Mouse (Mus musculus): ENCODE results near the gene Morc2a.
"Not testable (repeated sequence)": the region's sequence is repeated elsewhere in the genome, so short reads cannot be mapped to it uniquely, and the experiment has no call there.

The Morc2a gene

DNA sequence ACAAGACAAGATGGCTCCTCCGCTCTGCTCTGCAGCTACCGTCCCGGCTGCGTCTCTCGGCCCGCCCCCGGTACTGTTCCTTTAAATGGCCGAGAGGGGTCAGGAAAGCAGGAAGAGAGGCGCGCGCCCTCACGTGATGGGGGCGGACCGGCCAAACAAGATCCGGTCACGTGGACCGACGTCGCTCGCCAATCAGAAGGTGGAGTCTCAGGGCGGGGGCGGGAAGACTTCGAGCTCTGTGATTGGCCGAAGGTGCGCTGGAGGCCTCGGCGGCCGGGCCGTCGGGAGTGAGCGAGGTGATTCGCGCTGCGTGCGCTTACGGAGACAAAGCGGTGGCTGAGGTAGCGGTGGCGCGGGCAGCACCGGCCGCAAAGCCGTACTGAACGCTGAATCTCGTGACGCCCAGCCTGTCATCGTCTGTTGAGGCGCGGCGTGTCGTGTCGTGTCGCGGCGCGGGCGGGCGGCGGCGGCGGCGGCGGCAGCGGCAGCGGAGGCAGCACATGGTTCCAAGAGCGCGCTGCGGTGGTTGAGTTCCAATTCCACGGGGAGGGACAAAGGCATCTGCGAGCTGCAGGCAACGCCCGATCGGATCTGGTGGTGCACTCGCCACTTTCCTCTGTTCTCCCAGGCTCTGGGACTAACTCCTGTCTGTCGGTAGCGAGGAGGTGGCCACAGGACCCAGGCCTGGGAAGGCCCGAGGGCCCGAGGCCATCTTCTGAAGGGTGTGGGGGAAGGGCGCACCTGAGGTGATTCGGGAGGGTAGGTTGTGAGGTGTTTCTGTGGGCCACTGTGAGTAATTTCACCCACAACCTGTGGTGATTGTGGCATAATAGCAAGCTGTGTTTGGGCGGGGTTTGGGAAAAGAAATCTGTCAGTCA, at the start of gene Morc2a:
Gene Morc2a (plus strand): TSS at position 228 of the 878 bp plus-strand sequence.
- in situ Hi-C loops (cut with MboI, MseI), result no loop called here

DNA sequence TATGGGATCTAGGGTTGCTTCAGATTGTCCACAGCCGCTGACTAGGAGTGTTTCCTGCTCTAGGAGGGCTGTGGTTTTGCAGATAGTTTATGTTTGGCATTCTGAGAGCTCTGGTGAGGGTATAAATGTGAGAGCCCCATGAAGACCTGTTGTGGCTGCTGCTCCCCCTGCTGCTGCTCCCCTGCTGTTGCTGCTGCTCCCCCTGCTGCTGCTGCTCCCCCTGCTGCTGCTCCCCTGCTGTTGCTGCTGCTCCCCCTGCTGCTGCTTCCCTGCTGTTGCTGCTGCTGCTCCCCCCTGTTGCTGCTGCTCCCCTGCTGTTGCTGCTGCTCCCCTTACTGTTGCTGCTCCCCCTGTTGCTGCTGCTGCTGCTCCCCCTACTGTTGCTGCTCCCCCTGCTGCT, 47.0 kb upstream of the Morc2a start:
- in situ Hi-C loops (cut with MboI, MseI), result not testable (repeated sequence)

DNA sequence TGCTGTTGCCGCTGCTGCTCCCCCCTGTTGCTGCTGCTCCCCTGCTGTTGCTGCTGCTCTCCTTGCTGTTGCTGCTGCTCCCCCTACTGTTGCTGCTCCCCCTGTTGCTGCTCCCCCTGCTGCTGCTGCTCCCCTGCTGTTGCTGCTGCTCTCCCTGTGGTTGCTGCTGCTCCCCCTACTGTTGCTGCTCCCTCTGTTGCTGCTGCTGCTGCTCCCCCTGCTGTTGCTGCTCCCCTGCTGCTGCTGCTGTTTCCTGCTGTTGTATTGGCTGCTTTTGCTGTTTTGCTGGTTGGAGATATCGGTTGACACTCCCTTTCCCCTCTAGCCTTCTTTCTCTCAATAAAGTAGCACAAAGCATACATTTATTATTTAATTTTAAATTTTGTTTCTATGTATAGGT, 46.3 kb upstream of the Morc2a start:
- in situ Hi-C loops (cut with MboI, MseI), result not testable (repeated sequence)

DNA sequence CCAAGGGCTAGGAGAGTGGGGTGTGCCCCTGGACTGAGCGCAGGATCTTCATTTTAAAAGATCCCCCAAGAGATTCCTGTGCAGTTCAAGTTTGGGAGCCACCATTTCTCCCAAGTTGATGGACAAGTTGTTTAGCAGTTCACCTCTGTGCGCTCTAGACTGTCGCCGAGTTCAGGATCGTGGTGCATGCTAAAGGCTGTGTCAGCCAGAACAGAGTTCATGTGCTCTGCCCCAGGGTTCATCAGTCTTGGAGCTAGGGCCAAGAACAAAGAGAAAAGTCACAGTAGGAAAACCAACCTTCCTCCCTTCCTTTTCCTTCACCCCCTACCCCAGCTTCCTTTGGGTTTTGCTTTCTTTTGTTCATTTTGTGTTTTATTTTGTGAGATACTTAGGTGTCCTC, 42.5 kb upstream of the Morc2a start:
- in situ Hi-C loops (cut with MboI, MseI), result no loop called here

DNA sequence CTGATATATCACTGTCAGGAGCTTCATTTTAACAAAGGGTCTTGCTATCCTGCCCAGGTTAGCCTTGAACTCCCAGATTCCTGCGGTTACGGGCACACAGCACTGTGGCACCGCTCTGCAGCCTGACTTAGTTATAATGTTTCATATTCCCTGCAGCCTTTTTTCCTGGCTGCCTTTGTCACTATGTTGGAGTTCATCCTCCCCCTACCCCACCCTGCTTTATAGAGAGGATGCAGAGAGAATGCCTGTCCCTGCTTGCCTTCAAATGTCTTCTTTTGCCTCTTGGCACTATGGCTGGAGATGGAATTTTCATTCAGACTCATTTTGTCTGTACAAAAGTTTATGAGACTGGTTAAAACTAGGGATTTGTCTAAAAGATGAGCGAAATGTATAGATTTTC, 33.4 kb upstream of the Morc2a start:
- in situ Hi-C loops (cut with MboI, MseI), result no loop called here

DNA sequence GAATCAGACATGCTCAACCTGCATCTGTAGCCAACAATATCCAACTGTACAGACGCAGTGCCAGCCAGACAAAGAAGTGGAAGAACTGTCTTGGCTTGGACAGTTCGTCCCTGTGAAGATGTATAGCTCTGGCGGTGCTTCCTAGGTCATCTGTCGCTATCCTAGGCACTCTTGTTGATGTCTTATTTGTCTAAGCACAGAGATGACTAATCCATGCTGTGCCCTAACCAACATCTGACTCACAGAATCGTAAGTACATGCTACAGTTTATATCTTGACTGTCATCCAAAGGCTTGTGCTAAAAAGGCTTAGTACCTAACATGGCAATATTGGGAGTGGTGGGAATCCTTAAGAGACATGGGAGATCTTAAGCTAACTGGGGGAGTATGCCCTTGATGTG, 26.2 kb upstream of the Morc2a start:
- in situ Hi-C loops (cut with MboI, MseI), result no loop called here

DNA sequence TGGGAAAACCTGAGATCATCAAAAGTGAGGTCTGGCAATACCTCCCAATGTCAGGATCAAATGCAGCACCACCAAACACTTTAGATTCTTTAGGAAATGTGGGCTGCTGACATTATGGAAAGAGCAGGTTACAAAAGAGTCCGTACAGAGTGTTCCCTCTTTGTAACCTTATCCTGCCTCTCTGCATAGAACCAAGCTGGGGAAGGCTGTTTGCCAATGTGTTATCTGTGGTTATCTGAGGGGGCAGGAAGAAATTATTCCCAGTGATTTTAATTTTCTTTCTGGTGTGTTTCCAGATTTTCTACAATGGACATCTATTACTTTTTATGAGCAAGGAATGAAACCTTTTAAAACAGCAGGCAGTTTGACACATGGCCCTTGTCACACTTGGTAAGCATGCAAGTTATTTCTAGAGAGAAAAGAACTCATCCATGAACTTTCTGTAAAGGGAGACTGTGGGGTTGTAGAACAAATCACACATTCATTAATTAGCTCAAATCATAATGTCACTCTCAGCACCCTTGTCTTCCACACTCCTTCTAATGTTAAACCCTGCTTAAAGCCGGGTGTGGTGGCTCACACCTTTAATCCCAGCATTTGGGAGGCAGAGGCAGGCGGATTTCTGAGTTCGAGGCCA, 24.5 kb upstream of the Morc2a start:
- in situ Hi-C loops (cut with MboI, MseI), result no loop called here

DNA sequence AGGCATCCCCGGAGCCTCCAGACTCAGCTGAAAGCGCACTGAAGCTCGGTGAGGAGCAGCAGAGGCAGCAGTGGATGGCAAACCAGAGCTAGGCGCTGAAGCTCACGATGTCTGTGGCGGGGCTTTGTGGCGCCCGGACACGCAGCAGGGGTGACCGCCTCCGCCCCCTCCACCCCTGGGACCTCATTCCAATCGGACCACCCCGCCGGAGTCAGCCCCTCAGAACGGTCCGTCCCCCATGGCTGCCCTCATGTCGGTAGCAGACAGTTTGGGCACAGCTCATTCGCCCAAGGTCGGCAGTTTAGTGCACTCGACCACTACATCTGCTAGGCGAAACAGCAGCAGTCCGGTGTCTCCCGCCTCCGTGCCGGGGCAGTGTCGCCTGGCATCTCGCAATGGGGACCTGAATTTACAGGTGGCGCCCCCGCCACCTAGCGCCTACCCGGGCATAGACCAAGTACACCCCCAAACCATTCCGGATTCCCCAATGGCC, 19.9 kb upstream of the Morc2a start:
- in situ Hi-C loops (cut with MboI, MseI), result no loop called here

DNA sequence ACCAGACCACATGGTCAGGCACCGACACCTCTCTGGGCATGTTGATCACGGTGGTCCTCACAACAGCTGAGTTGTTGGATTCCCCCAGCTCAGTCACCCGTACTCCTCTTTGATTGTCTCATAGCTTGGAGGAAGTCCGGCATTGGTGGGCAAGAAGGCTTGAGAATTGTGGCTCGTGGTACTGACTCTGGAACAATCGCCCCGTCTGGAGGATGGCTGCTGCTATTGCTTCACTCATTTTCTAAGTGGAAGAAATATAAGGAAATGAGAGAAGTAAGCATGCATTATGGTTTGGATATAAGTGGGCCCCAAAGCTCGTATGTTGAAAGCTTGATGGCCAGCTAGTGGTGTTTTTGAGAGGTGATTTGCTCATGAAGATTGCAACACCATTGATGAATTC, 15.7 kb upstream of the Morc2a start:
- in situ Hi-C loops (cut with MboI, MseI), result not testable (repeated sequence)

DNA sequence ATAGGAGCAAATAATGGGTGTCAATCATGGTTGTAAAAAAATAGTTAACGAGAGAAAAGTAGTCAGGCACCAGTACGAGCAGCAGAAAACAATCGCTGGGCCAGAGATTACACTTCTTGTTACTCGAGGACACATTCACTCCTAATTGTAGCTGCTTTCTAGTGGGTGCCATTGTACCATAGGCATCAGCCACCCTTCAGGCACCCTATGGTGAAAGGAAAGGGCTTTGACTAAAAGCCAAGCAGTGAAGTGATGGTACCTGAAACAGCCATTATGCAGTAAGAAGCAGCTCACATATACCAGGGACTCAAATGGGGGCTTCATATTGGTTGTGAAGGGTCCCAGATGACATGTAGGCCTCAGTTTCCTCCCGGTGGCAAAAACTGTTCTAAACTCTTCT, 1.3 kb upstream of the Morc2a start:
- in situ Hi-C loops (cut with MboI, MseI), result no loop called here

DNA sequence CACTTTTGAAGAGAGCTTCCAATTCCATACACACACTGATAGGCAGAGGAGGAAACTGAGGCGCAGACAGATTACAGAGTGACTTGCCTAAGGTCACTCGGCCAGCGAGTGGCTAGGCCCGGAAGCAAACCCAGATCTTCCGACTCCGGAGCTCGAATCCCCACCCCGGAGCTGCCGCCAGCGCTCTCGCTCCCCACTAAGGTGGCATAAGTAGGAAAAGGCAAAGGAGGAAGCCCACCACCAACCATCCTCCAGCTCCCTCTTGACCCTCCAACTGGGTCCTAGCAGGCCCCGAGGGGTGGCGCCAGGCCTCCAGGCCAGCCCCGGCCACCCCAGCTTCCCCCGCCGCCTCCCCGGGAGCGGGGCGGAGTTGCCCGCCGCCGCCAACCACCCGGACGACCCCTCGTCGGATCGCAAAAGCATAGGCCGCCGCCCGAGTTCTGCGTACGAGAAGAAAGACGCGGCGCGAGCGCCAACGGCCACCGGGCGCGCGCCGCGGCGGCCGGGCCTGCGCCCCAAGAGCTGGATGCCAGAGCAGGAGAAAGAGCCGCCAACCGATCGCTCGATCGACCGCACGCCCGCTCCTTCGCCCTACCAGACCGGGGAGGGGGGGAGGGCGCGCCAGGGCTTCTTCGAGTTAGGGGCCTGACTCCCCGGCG, 557 bp upstream of the Morc2a start:
- in situ Hi-C loops (cut with MboI, MseI), result no loop called here

DNA sequence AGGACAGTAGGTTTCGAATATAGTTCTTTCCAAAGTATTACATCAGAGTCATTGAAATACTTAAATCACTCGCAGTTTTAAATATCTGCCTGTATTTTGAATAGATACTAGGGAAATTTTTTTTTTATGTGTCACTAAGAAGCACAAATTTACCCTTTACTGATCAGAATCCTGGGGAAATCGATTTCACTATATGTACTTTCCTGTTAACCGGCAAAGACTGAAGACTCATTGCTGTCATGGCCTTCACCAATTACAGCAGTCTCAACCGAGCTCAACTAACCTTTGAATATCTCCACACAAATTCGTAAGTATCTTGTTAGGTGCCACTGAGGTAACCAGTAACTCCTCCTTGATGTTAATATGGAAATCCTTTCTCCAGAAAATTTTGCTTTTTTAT, 1.1 kb downstream of the Morc2a start:
- in situ Hi-C loops (cut with MboI, MseI), result no loop called here

DNA sequence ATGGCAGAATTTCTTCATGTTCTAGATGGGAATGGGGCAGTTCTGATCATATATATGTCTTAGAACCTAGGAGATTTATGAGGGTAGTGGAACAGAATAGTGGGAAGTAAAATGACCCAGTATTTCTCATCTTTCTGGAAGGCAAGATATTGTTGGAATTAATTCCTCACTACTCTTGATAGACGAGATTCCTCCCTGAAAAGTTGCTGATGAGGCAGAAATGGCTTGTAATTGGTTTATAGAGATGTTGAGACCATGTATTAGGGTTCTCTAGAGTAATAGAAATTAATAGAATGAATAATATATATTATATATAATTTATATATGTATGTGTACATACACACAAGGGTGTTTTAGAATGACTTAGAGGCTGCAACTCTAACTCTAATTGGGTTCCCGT, 13.0 kb downstream of the Morc2a start:
- in situ Hi-C loops (cut with MboI, MseI), result no loop called here

DNA sequence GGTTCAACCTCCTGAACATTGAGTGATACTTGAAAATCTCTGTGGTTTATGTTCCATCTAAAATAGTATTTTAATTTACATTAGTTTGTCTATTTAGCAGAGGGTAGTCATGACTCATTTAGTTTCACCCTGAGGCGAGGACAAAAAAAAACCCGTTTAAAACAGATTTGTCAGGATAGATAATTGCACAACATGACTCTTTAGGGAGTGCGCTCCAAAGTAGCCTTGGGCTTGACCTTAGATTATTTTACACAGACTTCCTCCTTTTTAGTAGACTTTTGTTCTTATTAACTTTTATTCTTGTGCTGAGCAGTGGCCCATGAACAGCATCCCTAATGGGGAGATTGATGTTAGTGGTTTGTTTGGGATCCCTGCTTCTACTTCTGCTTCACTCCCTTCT, 18.5 kb downstream of the Morc2a start:
- in situ Hi-C loops (cut with MboI, MseI), result no loop called here

DNA sequence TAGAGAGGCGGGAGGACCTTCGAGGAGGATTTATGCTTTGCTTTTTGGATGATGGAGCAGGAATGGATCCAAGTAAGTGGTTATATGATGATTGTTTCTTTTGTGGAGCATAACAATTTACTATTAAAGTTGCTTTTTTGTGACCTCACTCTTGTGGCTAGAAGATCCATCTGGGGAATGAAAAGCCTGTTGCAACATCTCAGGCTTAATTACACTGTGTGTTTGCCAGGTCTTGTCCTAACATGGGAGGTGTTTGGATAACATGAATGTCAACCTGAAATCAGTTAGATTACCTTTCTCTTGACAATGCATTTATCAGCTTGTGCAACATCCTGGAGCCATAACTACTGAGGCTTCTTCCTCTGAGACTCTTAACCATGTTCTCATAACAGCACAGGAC, 19.8 kb downstream of the Morc2a start:
- in situ Hi-C loops (cut with MboI, MseI), result no loop called here

DNA sequence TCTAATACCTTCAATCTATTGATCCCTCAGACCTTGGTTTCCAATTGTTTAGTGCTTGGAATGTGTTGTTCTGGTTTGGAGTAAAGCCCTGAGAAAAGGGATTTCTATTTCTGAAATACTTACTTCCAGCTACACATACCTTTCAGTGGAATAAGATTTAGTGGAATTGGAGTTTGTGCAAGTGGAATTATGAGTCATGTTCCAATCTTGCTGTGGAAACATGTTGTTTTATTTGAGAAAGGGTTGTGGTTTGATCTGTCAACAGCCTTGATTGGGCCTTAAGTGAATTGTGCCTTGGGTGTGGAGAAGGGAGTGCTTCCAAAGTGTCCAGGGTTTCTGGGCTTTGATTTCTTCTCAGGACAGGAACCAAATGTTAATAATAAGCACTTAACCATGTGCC, 20.9 kb downstream of the Morc2a start:
- in situ Hi-C loops (cut with MboI, MseI), result no loop called here

DNA sequence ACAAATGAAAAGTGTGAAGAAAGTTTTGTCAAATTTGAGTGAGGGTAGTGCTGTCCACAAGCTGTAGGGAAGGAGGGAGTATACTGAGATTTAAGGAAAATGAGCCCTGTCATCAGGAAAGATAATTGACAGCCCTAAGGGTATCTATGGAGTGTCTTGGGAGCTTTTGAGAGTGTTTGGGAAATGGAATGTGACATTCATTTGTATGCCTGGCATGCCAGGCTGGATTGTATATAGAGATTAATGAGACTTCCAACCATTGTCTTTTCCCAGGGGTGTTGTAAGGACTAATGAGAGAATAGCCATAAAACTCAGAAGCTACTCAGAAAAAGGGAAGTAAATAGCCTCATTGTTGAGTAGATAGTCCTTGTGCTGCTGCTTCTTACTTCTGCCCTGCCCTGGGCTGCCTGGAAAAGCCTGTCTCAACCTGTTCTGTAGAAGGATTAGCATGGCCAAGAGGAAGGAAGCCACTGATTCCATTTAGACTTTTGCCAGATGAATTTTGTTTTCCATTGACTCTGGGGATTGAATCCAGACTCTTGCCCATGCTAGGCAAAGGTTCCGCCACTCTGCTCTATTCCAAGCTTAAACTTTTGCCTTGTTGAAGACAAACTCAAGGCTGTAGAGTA, 22.1 kb downstream of the Morc2a start:
- in situ Hi-C loops (cut with MboI, MseI), result no loop called here

DNA sequence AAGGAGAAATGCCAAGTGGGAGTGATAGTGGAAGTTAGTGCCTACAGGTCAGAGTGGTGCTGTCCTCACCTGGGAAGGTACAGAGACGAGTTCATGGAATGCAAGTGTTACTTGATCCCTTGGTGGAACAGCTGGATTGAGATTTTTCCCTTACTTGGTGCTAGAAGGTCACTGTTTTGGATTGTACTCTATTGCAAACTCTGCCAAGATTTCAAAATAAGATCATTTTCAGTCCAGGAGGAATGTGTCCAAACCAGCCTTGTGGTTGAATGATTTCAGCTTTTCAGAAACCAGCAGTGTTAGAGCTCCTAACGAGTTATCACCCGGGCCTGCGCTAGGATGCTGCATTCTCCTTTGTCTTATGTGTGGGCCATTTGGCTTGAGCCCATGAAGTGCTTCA, 25.6 kb downstream of the Morc2a start:
- in situ Hi-C loops (cut with MboI, MseI), result no loop called here

DNA sequence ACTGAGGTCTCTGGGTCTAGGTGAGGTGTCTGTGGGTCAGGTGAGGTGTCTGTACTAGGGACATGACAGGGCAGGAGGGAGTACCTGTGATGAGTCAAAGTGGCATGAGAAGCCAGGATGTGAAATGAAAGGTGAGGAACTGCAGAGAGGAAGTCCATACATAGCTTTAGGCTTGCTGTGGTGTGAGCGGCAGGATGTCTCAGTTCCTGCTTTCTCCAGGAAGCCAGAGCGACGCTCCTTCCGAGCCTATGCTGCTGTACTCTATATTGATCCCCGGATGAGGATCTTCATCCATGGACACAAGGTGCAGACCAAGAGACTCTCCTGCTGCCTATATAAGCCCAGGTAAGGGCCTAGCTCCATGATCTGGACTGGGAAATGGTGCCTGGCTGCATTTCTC, 27.4 kb downstream of the Morc2a start:
- in situ Hi-C loops (cut with MboI, MseI), result loop anchor here (5.0 kb wide), 1 partner anchor 129 kb away; no protein-coding TSS in a partner anchor

DNA sequence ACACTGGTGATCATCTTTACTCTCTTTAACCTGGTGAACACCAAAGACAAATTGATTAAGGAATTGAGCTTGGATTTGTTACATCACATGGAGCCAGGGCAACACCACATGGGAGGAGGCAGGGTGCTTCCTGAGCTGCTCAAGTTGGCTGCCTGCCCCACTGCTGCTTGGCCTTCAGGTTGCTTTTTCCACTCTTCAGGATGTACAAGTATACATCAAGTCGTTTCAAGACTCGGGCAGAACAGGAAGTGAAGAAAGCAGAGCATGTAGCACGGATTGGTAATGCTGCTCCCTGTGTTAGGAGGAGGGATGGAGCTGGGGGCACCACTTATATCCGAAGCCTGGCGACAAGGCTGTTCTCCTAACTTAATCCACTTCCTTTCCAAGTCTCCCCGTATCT, 28.2 kb downstream of the Morc2a start:
- in situ Hi-C loops (cut with MboI, MseI), result loop anchor here (5.0 kb wide), 1 partner anchor 130 kb away; no protein-coding TSS in a partner anchor

DNA sequence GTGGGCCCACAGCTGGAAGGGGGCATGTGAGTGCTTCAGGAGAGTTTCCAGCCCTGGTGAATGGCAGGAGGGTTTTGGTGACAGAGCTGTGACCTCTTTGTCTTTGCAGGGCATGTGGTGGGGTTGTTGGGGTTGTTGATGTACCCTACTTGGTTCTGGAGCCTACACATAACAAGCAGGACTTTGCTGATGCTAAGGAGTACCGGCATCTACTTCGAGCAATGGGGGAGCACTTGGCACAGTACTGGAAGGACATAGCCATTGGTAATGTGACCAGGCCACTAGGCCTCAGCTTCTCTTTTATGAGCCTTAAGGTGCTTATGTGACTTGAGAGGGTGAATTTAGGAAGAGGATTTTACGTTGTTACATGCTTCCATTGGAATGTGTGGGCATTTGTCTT, 30.8 kb downstream of the Morc2a start:
- in situ Hi-C loops (cut with MboI, MseI), result loop anchor here (5.0 kb wide), 1 partner anchor 132 kb away; no protein-coding TSS in a partner anchor

DNA sequence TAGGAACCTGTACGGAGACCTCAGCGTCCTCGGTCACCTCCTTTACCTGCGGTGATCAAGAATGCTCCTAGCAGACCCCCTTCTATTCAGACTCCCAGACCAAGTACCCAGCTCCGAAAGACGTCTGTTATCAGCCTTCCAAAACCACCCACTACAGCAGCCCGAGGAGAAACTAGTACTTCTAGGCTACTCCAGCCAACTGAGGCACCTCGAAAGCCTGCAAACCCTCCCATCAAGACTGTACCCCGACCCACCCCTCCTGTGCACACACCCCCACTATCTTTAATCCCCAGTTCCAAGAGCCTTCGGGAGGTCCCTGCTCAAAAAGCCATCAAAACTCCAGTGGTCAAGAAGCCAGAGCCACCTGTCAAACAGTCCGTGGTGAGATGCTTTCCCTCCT, 34.7 kb downstream of the Morc2a start:
- in situ Hi-C loops (cut with MboI, MseI), result no loop called here

All from regulatory T cell (primary cell).